Comparison of ENCODE assay signal across 8 mouse cellular contexts in genomic region chr19:8850402-8850901, GRCm38 (mm10). TPM values are rescaled to one million over a fixed set of nuclear protein-coding genes. Genes with fewer than 3 reads are reported as not detected.
DNase-seq lines count a peak whose midpoint lies in the region; ATAC-seq lines count a peak whose summit lies in the region.

Gene Lrrn4cl, plus strand, starts transcription at chr19:8850768.

- H3K9me3 ChIP-seq in kidney, embryonic 15.5 days (replicated peaks): no peaks in the 10 kb centered on the region
- H3K9me3 ChIP-seq in stomach, embryonic 14.5 days (ENCODE audit: control insufficient read depth, low read depth, low read length): no peaks in the 10 kb centered on the region

- no peak for DNase-seq in kidney, adult 11 months
- DNase-seq in adrenal gland, postnatal 36 days: peak; percentile 58 to 64
- peak; percentile 47 to 72 for DNase-seq in heart, adult 18-20 months
- peak; percentile 45 to 75 for DNase-seq in kidney, postnatal 4 days
- no peak for DNase-seq in B cell, adult 2 months
- DNase-seq in layer of hippocampus, adult 9-11 months: no peak

- 30% methylated on average over 7 of the region's 7 CpGs for WGBS in kidney, embryonic 15.5 days
- 19% methylated on average over 7 of the region's 7 CpGs for WGBS in stomach, embryonic 14.5 days

- H3K27me3 ChIP-seq in kidney, embryonic 15.5 days: no peaks in the 10 kb centered on the region
- H3K27me3 ChIP-seq in stomach, embryonic 14.5 days (ENCODE audit: control insufficient read depth, insufficient read depth, low read length): no peaks in the 10 kb centered on the region

- H3K4me2 ChIP-seq in kidney, embryonic 15.5 days: peak within 1 kb of the TSS; percentile 12; the same call in 1 of the 2 replicates
- H3K4me2 ChIP-seq in stomach, embryonic 14.5 days (replicated peaks; ENCODE audit: low read depth, low read length): no peak within 1 kb of the TSS

- H3K9ac ChIP-seq in kidney, embryonic 15.5 days: 0 out of 2 replicates have a peak within 1 kb of the TSS, but pooled peaks have one; percentile 3
- no peak within 1 kb of the TSS for H3K9ac ChIP-seq in stomach, embryonic 14.5 days (replicated peaks; ENCODE audit: low read depth, low read length)

- H3K36me3 ChIP-seq in kidney, embryonic 15.5 days: peaks cover 32% of the 10 kb centered on the region
- H3K36me3 ChIP-seq in stomach, embryonic 14.5 days (ENCODE audit: control insufficient read depth, insufficient read depth, low read length): peaks cover 7% of the 10 kb centered on the region

- H3K4me1 ChIP-seq in kidney, embryonic 15.5 days: peaks cover 8% of the 10 kb centered on the region
- no peaks in the 10 kb centered on the region for H3K4me1 ChIP-seq in stomach, embryonic 14.5 days (ENCODE audit: control insufficient read depth, insufficient read depth, low read length)

- no peak within 1 kb of the TSS for H3K27ac ChIP-seq in kidney, embryonic 15.5 days
- peak within 1 kb of the TSS; percentile 33; the same call in 1 of the 2 replicates for H3K27ac ChIP-seq in stomach, embryonic 14.5 days (ENCODE audit: low read length)

- no peak within 1 kb of the TSS for H3K4me3 ChIP-seq in kidney, embryonic 15.5 days (replicated peaks)
- H3K4me3 ChIP-seq in stomach, embryonic 14.5 days (ENCODE audit: low read depth, low read length): no peak within 1 kb of the TSS

- peak; percentile 78; the same call in 1 of the 2 replicates for ATAC-seq in kidney, embryonic 15.5 days (replicated peaks; ENCODE audit: low FRiP score)
- ATAC-seq in stomach, embryonic 14.5 days (ENCODE audit: insufficient number of reproducible peaks, insufficient read depth, low FRiP score, low read depth): peak; percentile 72; the same call in 1 of the 2 replicates

RNA-seq across cellular contexts. Expression of gene Lrrn4cl, which starts in this region (rescaled TPM):
- 0.84 and 1.3 TPM in 2 replicates for polyA plus RNA-seq in kidney, embryonic 15.5 days (2015; fragmentation: Nextera tagmentation; extraction: Ambion mirVana)
- total RNA-seq in adrenal gland, postnatal 36 days (2021): 1 to 10 TPM; 4.2 to 4.5 TPM
- 1 to 10 TPM; 2.3 to 3.6 TPM for total RNA-seq in heart, adult 18-20 months (2021)
- polyA plus RNA-seq in stomach, embryonic 14.5 days (2014; fragmentation: Nextera tagmentation; extraction: Ambion mirVana): 1.2 and 1.6 TPM in 2 replicates

Comparison
In these comparisons a context has a peak if more than half of its experiments do, and no peak if none do; other contexts are left out.
1. DNase-seq: peak in adrenal gland, postnatal 36 days (2 of 2), heart, adult 18-20 months (2 of 2) and kidney, postnatal 4 days (2 of 2); none in kidney, adult 11 months (single experiment), B cell, adult 2 months (0 of 2) and layer of hippocampus, adult 9-11 months (single experiment).